Comparison of ENCODE assay signal across 8 mouse cellular contexts in the genomic region with DNA sequence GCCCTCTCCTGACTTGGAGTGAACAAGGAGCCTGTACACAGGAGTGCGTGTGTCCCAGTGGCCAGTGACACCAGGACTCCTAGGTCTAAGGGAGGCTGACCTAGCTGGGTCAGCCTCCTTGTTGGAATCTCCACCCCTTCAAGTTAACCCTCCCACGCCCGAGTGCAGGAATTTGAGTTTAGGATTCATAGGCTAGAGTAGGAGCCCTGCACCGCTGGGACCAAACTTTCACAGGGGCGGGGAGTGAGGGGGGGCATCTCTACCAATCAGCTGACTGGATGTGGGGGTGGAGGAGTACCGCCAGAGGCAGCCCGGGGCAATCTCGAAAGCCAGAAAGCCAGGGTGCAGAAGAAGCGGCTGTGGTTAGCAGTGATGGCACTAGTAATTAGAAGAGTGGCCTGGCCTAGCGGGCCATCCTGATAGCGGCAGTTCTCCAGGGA. TPM values are rescaled to one million over a fixed set of nuclear protein-coding genes. Genes with fewer than 3 reads are reported as not detected.
DNase-seq lines count a peak whose midpoint lies in the region; ATAC-seq and TF ChIP-seq lines count a peak whose summit lies in the region.

A gene (minus strand): TSS at position 63 of the 440 bp plus-strand sequence.

- H3K9ac ChIP-seq in kidney, embryonic 14.5 days (ENCODE audit: low read depth, low read length) = peak within 1 kb of the TSS; percentile 34; the same call in 1 of the 2 replicates

- H3K4me3 ChIP-seq in spleen, adult 2 months (ENCODE audit: extremely low read depth, insufficient read depth, insufficient read length) = peak within 1 kb of the TSS; percentile 48; the same call in 1 of the 2 replicates
- H3K4me3 ChIP-seq in kidney, embryonic 14.5 days (ENCODE audit: low read length) = peak within 1 kb of the TSS; percentile 34

- no peaks in the 10 kb centered on the region for H3K9me3 ChIP-seq in kidney, embryonic 14.5 days (ENCODE audit: control insufficient read depth, low read length)

- no peak for DNase-seq in spleen, adult 2 months (ENCODE audit: low read depth in 1 of 2, low spot score in 2 of 2)
- DNase-seq in spleen, postnatal 14 days (ENCODE audit: low spot score in 2 of 2) = no peak
- no peak for DNase-seq in gonadal fat pad, adult 2 months (ENCODE audit: low read depth)
- DNase-seq in lung, postnatal 36 days = peak; percentile 61
- DNase-seq in adipocyte (ENCODE audit: low spot score) = no peak
- no peak for DNase-seq in frontal cortex, postnatal 36 days (ENCODE audit: low spot score in 2 of 2)
- DNase-seq in ovary, adult 18-20 months (ENCODE audit: low spot score) = no peak

- H3K4me2 ChIP-seq in kidney, embryonic 14.5 days (replicated peaks; ENCODE audit: low read depth, low read length) = peak within 1 kb of the TSS; percentile 50

- peaks cover 16% of the 10 kb centered on the region for H3K4me1 ChIP-seq in spleen, adult 2 months (ENCODE audit: control insufficient read depth, insufficient read depth, insufficient read length)
- H3K4me1 ChIP-seq in kidney, embryonic 14.5 days (ENCODE audit: control insufficient read depth, insufficient read depth, low read length) = peaks cover 43% of the 10 kb centered on the region

- no peak for ATAC-seq in kidney, embryonic 14.5 days (ENCODE audit: low FRiP score, low TSS enrichment)

- peak within 1 kb of the TSS; percentile 7; the same call in 1 of the 2 replicates for H3K27ac ChIP-seq in spleen, adult 2 months (ENCODE audit: insufficient read depth, low read length)
- H3K27ac ChIP-seq in kidney, embryonic 14.5 days (ENCODE audit: low read depth, low read length) = no peak within 1 kb of the TSS

- no peaks in the 10 kb centered on the region for H3K27me3 ChIP-seq in spleen, adult 2 months (ENCODE audit: control insufficient read depth, insufficient read depth, low read length)
- H3K27me3 ChIP-seq in kidney, embryonic 14.5 days (ENCODE audit: control insufficient read depth, insufficient read depth, low read length) = peaks cover 7% of the 10 kb centered on the region; the same call in 1 of the 2 replicates

- peaks cover 21% of the 10 kb centered on the region for H3K36me3 ChIP-seq in spleen, adult 2 months (ENCODE audit: control insufficient read depth, insufficient read depth, low read length)
- peaks cover 14% of the 10 kb centered on the region; the same call in 1 of the 2 replicates for H3K36me3 ChIP-seq in kidney, embryonic 14.5 days (ENCODE audit: control insufficient read depth, insufficient read depth, low read length)

- 42% methylated on average over 11 of the region's 11 CpGs for WGBS in spleen, adult 2 months
- 13% methylated on average over 11 of the region's 11 CpGs for WGBS in kidney, embryonic 14.5 days

- TF ChIP-seq POLR2A in spleen, adult 2 months (IDR thresholded peaks at IDR 0.05; ENCODE audit: low read depth, low read length) = no peak

- TF ChIP-seq CTCF in spleen, adult 2 months (IDR thresholded peaks at IDR 0.05; ENCODE audit: extremely low read depth, insufficient read depth, insufficient read length, insufficient replicate concordance) = no peak

RNA-seq across cellular contexts. Expression of the gene that starts here (rescaled TPM):
- polyA plus RNA-seq in spleen, adult 2 months (2012; rRNA removed) = 0.79 and 1.0 TPM in 2 replicates
- 19.8 and 25.6 TPM in 2 replicates for polyA plus RNA-seq in gonadal fat pad, adult 2 months (2012; rRNA removed)
- polyA plus RNA-seq in kidney, embryonic 14.5 days (2014; fragmentation: Nextera tagmentation; extraction: Ambion mirVana) = 0.43 and 0.84 TPM in 2 replicates

Comparison
In these comparisons a context has a peak if more than half of its experiments do, and no peak if none do; other contexts are left out.
1. RNA of the gene that starts here (polyA plus RNA-seq): 19.8 to 25.6 TPM in gonadal fat pad, adult 2 months; 0.43 to 0.84 TPM in kidney, embryonic 14.5 days and 0.79 to 1.0 TPM in spleen, adult 2 months; every median in the first group is over 10 times any median in the second.